Mouse (Mus musculus) natural killer cell, adult 2 months (primary cell): ENCODE data around the gene Ddx60.

Experiments used
- DNase-seq, 2 experiments: peaks; one replicate each; pipeline ENCODE4 v3.0.0; 2022; ENCODE audit warnings: low spot score in 2 of 2

Ddx60 gene

DNA sequence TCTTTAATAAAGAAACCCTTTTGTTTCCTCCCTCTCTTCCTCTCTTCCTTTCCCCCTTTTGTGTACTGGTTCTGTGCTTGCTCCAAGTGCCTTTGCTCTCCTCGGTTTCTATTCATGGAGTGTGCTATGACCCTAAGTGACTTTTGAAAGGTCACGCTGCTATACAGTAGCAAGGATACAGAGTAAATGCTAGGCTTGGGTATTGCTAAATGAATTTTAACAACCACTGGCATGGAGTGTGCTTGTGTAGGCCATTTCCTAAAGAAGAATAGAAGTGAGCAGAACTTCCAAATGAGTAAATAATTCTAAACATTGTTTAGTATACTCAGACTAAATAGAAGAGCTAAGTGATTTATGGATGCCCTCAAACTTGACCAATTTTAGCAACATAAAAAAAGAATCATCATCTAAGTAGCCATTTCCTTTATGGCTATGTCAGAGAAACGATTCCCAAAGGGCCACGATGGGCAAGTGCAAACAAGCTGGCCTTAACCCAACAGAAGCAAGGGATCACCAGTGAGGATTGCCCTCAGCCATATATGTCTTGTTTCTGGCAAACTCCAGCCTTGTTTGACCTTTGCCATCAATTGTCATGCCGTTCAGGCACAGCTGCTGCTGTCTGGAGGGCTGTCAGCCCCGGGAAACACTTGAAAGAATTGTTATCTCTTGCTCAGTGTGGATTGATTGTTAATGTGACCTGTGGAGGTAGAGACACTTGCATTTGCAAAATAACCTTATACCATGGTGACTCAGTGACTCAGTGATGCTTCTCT lies 58.0 kb downstream of the Ddx60 start:
- DNase-seq, result no peak

- DNase-seq, result no peak
These were observed 61.6 kb downstream of the Ddx60 start for GRCm38 (mm10) chr8:61989464-61989863.

DNA sequence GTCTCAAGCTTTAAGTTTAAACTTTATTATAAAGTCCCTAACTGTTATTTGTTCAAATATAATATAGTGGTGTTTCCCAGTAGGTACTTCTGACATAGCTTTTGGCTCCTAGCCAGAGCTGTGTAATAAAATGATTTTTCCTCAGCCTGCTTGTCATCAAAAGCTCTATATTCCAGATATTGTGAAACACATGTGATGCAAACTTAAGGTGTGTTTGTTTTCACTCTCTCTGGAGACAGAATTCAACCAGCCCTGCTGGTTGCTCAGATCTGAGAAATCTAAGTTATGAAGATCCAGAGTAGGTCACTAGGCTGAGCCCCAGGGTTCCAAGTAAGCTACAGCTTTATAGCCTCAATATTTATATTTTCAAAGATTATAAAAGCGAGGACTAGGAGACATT lies 64.9 kb downstream of the Ddx60 start:
- no peak for DNase-seq

GRCm38 (mm10) chr8:61997125-61997524 lies 69.2 kb downstream of the Ddx60 start:
- DNase-seq, result no peak

DNA sequence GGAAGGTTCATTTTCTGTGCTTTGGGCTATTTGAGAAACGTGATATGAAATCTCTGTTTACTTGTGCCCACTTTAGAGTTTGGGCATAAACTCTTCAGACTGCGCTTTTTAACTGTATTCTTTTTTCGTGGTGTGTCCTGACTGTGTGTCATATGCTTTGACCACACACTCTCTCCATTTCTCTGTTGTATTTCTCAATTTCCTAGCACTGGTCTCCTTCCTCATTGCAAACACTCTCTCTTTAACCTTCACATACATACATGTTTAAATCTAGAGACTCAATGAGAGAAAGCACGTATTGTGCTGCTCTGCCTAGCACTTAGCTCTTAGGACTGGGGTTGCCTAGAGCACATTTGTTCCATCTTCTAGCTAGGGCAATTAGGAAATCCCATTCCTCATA lies 86.3 kb downstream of the Ddx60 start:
- DNase-seq, result no peak

GRCm38 (mm10) chr8:62014582-62014981 lies 86.7 kb downstream of the Ddx60 start:
- DNase-seq, result no peak

DNA sequence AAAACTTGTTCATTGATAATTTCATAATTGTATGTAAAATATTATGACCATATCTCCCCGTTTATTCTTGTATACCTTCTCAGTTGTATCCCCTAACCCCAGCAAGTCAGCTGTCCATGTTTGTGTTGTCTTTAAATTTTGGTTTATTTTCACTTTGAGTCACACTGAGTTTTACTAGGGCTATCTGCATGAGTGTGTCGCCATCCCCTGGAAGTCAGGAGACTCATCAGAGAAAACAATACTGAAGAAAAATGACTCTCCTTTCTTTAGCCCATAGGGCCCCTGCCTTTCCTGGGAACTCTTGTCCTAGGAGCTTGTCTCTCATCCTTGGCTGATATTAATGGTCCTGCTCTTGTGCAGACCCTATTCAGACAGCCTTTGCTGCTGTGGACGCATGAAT lies 106.5 kb downstream of the Ddx60 start:
- no peak for DNase-seq

DNA sequence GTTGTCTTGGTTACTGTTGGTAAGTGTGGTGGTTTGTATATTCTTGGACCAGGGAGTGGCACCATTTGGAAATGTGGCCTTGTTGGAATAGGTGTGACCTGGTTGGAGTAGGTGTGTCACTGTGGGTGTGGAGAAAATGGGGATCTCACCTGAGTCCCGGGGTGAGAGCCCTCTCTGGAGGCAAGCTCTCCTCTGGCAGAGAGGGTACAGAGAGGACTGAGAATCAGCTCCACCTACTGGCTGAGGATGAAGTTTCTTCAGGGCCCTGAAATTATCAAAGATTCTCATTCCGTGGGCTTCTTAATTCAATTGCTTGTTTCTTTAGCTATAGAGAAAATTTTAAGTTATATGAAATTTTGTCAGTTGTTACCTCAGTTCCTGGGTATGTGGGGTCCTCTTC lies 118.9 kb downstream of the Ddx60 start:
- no peak for DNase-seq

GRCm38 (mm10) chr8:62060357-62060756 lies 132.5 kb downstream of the Ddx60 start:
- DNase-seq, result no peak

DNA sequence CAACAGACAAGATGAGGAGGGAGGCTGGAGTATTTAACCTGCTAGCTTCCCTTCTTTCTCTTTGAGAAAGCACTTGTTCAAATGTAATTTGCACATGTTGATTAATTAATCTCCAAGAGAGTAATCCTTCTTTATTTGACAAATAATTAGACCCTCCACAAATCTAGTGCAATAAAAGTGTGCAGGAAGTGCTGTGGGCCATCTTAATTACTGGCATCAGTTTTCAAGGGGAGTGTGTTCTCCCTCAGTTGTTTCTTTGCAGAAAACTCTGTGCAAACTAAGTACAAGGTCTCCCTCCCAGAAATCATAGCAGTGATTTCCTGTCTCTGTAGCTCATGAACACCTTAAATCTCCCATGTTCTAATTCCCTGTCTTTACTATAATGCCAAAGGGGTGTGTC lies 140.4 kb downstream of the Ddx60 start:
- DNase-seq, result no peak

- DNase-seq, result no peak
These were observed 152.4 kb downstream of the Ddx60 start for GRCm38 (mm10) chr8:62080195-62080802.

DNA sequence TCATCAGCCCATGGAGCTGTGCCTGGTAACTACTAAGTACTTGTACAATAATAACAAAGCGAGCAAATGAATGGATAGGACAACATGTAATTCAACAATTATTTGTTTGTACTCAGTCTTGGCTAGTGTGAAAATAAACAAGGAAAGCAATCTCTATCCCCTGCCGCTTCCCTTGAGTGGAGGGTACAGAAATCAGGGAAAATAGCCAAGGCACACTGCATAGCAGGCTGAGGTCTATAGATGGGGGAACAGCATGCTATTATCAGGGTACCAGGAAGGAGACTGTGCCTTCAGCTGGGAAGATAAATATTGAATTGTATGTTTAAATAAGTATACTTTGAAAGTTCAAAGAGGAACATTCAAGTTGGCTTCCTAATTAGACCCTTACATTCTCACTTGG lies 153.9 kb downstream of the Ddx60 start:
- no peak for DNase-seq
